26 mouse cellular contexts compared by ENCODE assay signal in the genomic region with DNA sequence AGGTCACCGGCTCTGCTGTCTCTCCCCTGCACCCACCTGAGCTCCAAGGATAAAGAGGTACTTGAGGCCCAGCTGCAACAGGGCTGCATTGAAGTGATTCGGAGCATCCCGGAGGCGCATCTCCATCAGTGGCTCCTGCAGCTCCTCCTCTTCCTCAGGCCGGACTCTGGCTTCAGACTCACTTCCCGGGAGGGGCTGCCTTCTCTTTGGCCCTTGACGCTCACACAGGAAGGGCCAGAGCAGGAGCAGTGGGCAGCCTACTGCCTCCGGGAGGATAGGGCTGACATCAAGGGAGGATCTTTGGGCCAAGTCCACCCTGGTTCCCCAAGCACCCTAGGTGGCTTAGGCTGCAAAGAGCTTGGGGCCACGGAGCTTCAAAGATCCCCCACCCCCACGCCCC. TPM values are rescaled to one million over a fixed set of nuclear protein-coding genes. Genes with fewer than 3 reads are reported as not detected.
A peak's percentile ranks its signal among the peaks of the same experiment; 100 is the strongest.
DNase-seq lines count a peak whose midpoint lies in the region; ATAC-seq lines count a peak whose summit lies in the region.
"Had no signal": no experiment of that assay in that cellular context is flagged by ENCODE, and none has a peak within 500 bp of the region (broad histone marks: within the 10 kb centered on the region; RNA-seq: fewer than 3 reads in every experiment).

No protein-coding gene starts in this region.

- no peak overlapping the region for H3K4me3 ChIP-seq in midbrain, embryonic 11.5 days (ENCODE audit: low read depth, low read length)
- no peak overlapping the region for H3K4me3 ChIP-seq in midbrain, embryonic 13.5 days (replicated peaks)
- no peak overlapping the region for H3K4me3 ChIP-seq in ES-E14 (ENCODE audit: insufficient read depth in 1 of 2, low read depth in 1 of 2, low read length in 2 of 2, poor library complexity in 1 of 2, severe bottlenecking in 1 of 2)
- no peak overlapping the region for H3K4me3 ChIP-seq in intestine, embryonic 16.5 days (ENCODE audit: low read length)
- no peak overlapping the region for H3K4me3 ChIP-seq in forebrain, embryonic 12.5 days (replicated peaks)
- H3K4me3 ChIP-seq: embryonic facial prominence, embryonic 10.5 days; embryonic facial prominence, embryonic 13.5 days; forebrain, embryonic 13.5 days; heart, embryonic 10.5 days; heart, embryonic 13.5 days; hindbrain, embryonic 12.5 days; hindbrain, embryonic 15.5 days had no signal

- no peak overlapping the region for H3K27ac ChIP-seq in midbrain, embryonic 11.5 days (ENCODE audit: low read depth, low read length)
- H3K27ac ChIP-seq in midbrain, embryonic 13.5 days = no peak overlapping the region
- no peak overlapping the region for H3K27ac ChIP-seq in ES-E14 (ENCODE audit: insufficient read depth, low read depth, low read length, poor library complexity, severe bottlenecking)
- H3K27ac ChIP-seq in intestine, embryonic 16.5 days (ENCODE audit: low read length) = no peak overlapping the region
- H3K27ac ChIP-seq in forebrain, embryonic 12.5 days = no peak overlapping the region
- H3K27ac ChIP-seq: embryonic facial prominence, embryonic 10.5 days; embryonic facial prominence, embryonic 13.5 days; forebrain, embryonic 13.5 days; heart, embryonic 10.5 days; heart, embryonic 13.5 days; hindbrain, embryonic 12.5 days; hindbrain, embryonic 15.5 days had no signal

- no peak overlapping the region for H3K9ac ChIP-seq in midbrain, embryonic 11.5 days (ENCODE audit: low read length)
- H3K9ac ChIP-seq in midbrain, embryonic 13.5 days (replicated peaks) = no peak overlapping the region
- peak overlapping the region; percentile 21; the same call in 1 of the 2 replicates for H3K9ac ChIP-seq in ES-E14 (ENCODE audit: insufficient read depth, low read depth, low read length, poor library complexity, severe bottlenecking)
- no peak overlapping the region for H3K9ac ChIP-seq in intestine, embryonic 16.5 days (ENCODE audit: low read depth, low read length)
- no peak overlapping the region for H3K9ac ChIP-seq in forebrain, embryonic 12.5 days
- H3K9ac ChIP-seq: embryonic facial prominence, embryonic 13.5 days; forebrain, embryonic 13.5 days; heart, embryonic 13.5 days; hindbrain, embryonic 12.5 days; hindbrain, embryonic 15.5 days had no signal

- no peak for ATAC-seq in midbrain, embryonic 11.5 days (ENCODE audit: low FRiP score)
- no peak for ATAC-seq in midbrain, embryonic 13.5 days
- ATAC-seq in intestine, embryonic 16.5 days = no peak
- no peak for ATAC-seq in forebrain, embryonic 12.5 days (ENCODE audit: low FRiP score)
- ATAC-seq: forebrain, embryonic 13.5 days; forebrain, embryonic 16.5 days; Patski had no signal

- H3K36me3 ChIP-seq in midbrain, embryonic 11.5 days (ENCODE audit: control insufficient read depth, insufficient read depth, low read length) = peaks cover 18% of the 10 kb centered on the region
- peaks cover 74% of the 10 kb centered on the region for H3K36me3 ChIP-seq in midbrain, embryonic 13.5 days
- peaks cover 38% of the 10 kb centered on the region for H3K36me3 ChIP-seq in ES-E14 (ENCODE audit: control insufficient read depth, insufficient read depth, low read length, poor library complexity, severe bottlenecking)
- peaks cover 16% of the 10 kb centered on the region for H3K36me3 ChIP-seq in intestine, embryonic 16.5 days (ENCODE audit: control insufficient read depth, insufficient read depth, low read length)
- peaks cover 74% of the 10 kb centered on the region for H3K36me3 ChIP-seq in forebrain, embryonic 12.5 days (replicated peaks)

- 91% methylated on average over 10 of the region's 10 CpGs for WGBS in midbrain, embryonic 11.5 days
- 93% methylated on average over 10 of the region's 10 CpGs for WGBS in midbrain, embryonic 13.5 days
- 93% methylated on average over 10 of the region's 10 CpGs for WGBS in intestine, embryonic 16.5 days
- WGBS in forebrain, embryonic 12.5 days = 94% methylated on average over 10 of the region's 10 CpGs

- no peaks in the 10 kb centered on the region for H3K27me3 ChIP-seq in midbrain, embryonic 11.5 days (ENCODE audit: control insufficient read depth, insufficient read depth, low read length)
- H3K27me3 ChIP-seq in midbrain, embryonic 13.5 days = no peaks in the 10 kb centered on the region
- H3K27me3 ChIP-seq in intestine, embryonic 16.5 days (replicated peaks; ENCODE audit: control insufficient read depth, insufficient read depth, low read length) = no peaks in the 10 kb centered on the region
- no peaks in the 10 kb centered on the region for H3K27me3 ChIP-seq in forebrain, embryonic 12.5 days
- H3K27me3 ChIP-seq: CH12.LX; embryonic facial prominence, embryonic 13.5 days; forebrain, embryonic 13.5 days; heart, embryonic 13.5 days; hindbrain, embryonic 12.5 days; hindbrain, embryonic 15.5 days; Patski had no signal

- in situ Hi-C loops in ES-E14 (cut with MboI; ENCODE audit: low sequenced_read_pairs in 2 of 2, unreplicated experiment in 2 of 2) = no loop called here

- H3K4me1 ChIP-seq in midbrain, embryonic 11.5 days (ENCODE audit: control insufficient read depth, insufficient read depth, low read length) = 0 out of 2 replicates have a peak, but pooled peaks cover under 1% of the 10 kb centered on the region
- H3K4me1 ChIP-seq in midbrain, embryonic 13.5 days (replicated peaks) = peaks cover 10% of the 10 kb centered on the region
- peaks cover 0 to 14% of the 10 kb centered on the region in 2 experiments; a peak in 3 of 4 replicates for H3K4me1 ChIP-seq in ES-E14 (ENCODE audit: control insufficient read depth in 2 of 2, insufficient read depth in 2 of 2, low read length in 2 of 2, poor library complexity in 1 of 2)
- peaks cover 1% of the 10 kb centered on the region for H3K4me1 ChIP-seq in intestine, embryonic 16.5 days (ENCODE audit: control insufficient read depth, insufficient read depth, low read length)
- H3K4me1 ChIP-seq in forebrain, embryonic 12.5 days = peaks cover 4% of the 10 kb centered on the region; the same call in 1 of the 2 replicates
- H3K4me1 ChIP-seq: embryonic facial prominence, embryonic 10.5 days had no signal

- no peak overlapping the region for H3K4me2 ChIP-seq in midbrain, embryonic 11.5 days
- H3K4me2 ChIP-seq in midbrain, embryonic 13.5 days (replicated peaks) = no peak overlapping the region
- no peak overlapping the region for H3K4me2 ChIP-seq in intestine, embryonic 16.5 days (ENCODE audit: low read depth, low read length)
- H3K4me2 ChIP-seq in forebrain, embryonic 12.5 days = no peak overlapping the region
- H3K4me2 ChIP-seq: embryonic facial prominence, embryonic 13.5 days; forebrain, embryonic 13.5 days; heart, embryonic 13.5 days; hindbrain, embryonic 12.5 days; hindbrain, embryonic 15.5 days had no signal

- H3K9me3 ChIP-seq in midbrain, embryonic 11.5 days (ENCODE audit: control insufficient read depth, low read length) = no peaks in the 10 kb centered on the region
- H3K9me3 ChIP-seq in midbrain, embryonic 13.5 days = no peaks in the 10 kb centered on the region
- H3K9me3 ChIP-seq in ES-E14 (ENCODE audit: control insufficient read depth, insufficient read depth, low read depth, low read length) = no peaks in the 10 kb centered on the region
- H3K9me3 ChIP-seq in intestine, embryonic 16.5 days (ENCODE audit: control insufficient read depth, low read length) = no peaks in the 10 kb centered on the region
- H3K9me3 ChIP-seq in forebrain, embryonic 12.5 days = no peaks in the 10 kb centered on the region
- H3K9me3 ChIP-seq: embryonic facial prominence, embryonic 10.5 days; embryonic facial prominence, embryonic 13.5 days; forebrain, embryonic 13.5 days; heart, embryonic 10.5 days; heart, embryonic 13.5 days; hindbrain, embryonic 12.5 days; hindbrain, embryonic 15.5 days had no signal

- peak; percentile 94 for DNase-seq in heart, adult 11 months
- DNase-seq in heart, adult 8-10 months (ENCODE audit: low spot score) = no peak
- peak; percentile 51 for DNase-seq in midbrain, embryonic 11.5 days (ENCODE audit: low spot score, missing footprints)
- DNase-seq in ES-E14 (ENCODE audit: low read depth, low spot score) = no peak
- DNase-seq: adrenal gland, postnatal 10 days; adrenal gland, postnatal 36 days; B cell, adult 2 months; cerebellum, adult 18-20 months; cerebellum, adult 9-10 months; cerebellum, postnatal 25 days; embryo, embryonic 11 days; gastrocnemius, postnatal 10 days; gastrocnemius, postnatal 36 days had no signal

RNA-seq across cellular contexts. Expression of gene Pigo, which starts 6.4 kb away (rescaled TPM):
- 10 to 100 TPM; 19.6 to 27.4 (median 23.6) TPM for total RNA-seq in heart, adult 8-10 months (2022)
- 16.2 and 16.4 TPM in 2 replicates for polyA plus RNA-seq in midbrain, embryonic 11.5 days (2014; fragmentation: Nextera tagmentation; extraction: Ambion mirVana)
- polyA plus RNA-seq in midbrain, embryonic 13.5 days (2015; fragmentation: Nextera tagmentation; extraction: Ambion mirVana) = 25.3 and 29.9 TPM in 2 replicates
- total RNA-seq in ES-E14 (2012; rRNA removed) = 40.9 and 59.1 TPM in 2 replicates
- 29.6 and 30.3 TPM in 2 replicates for polyA plus RNA-seq in intestine, embryonic 16.5 days (2015; fragmentation: Nextera tagmentation; extraction: Ambion mirVana)
- 24.9 and 26.7 TPM in 2 replicates for polyA plus RNA-seq in forebrain, embryonic 12.5 days (2016; fragmentation: Nextera tagmentation; extraction: Ambion mirVana)

RNA-seq across cellular contexts. Expression of gene Fancg, which starts 8.9 kb away (rescaled TPM):
- 1 to 10 TPM; 1.7 to 2.8 (median 2.2) TPM for total RNA-seq in heart, adult 8-10 months (2022)
- 21.4 and 22.0 TPM in 2 replicates for polyA plus RNA-seq in midbrain, embryonic 11.5 days (2014; fragmentation: Nextera tagmentation; extraction: Ambion mirVana)
- 17.0 and 18.7 TPM in 2 replicates for polyA plus RNA-seq in midbrain, embryonic 13.5 days (2015; fragmentation: Nextera tagmentation; extraction: Ambion mirVana)
- total RNA-seq in ES-E14 (2012; rRNA removed) = 13.0 and 16.9 TPM in 2 replicates
- polyA plus RNA-seq in intestine, embryonic 16.5 days (2015; fragmentation: Nextera tagmentation; extraction: Ambion mirVana) = 16.1 and 16.2 TPM in 2 replicates
- polyA plus RNA-seq in forebrain, embryonic 12.5 days (2016; fragmentation: Nextera tagmentation; extraction: Ambion mirVana) = 21.6 and 26.7 TPM in 2 replicates

RNA-seq across cellular contexts. Expression of gene Stoml2, which starts 12.3 kb away (rescaled TPM):
- total RNA-seq in heart, adult 8-10 months (2022) = 100 to 1,000 TPM; 104 to 110 (median 108) TPM
- 365 TPM in 2 replicates for polyA plus RNA-seq in midbrain, embryonic 11.5 days (2014; fragmentation: Nextera tagmentation; extraction: Ambion mirVana)
- 245 and 253 TPM in 2 replicates for polyA plus RNA-seq in midbrain, embryonic 13.5 days (2015; fragmentation: Nextera tagmentation; extraction: Ambion mirVana)
- total RNA-seq in ES-E14 (2012; rRNA removed) = 245 and 279 TPM in 2 replicates
- 306 and 324 TPM in 2 replicates for polyA plus RNA-seq in intestine, embryonic 16.5 days (2015; fragmentation: Nextera tagmentation; extraction: Ambion mirVana)
- polyA plus RNA-seq in forebrain, embryonic 12.5 days (2016; fragmentation: Nextera tagmentation; extraction: Ambion mirVana) = 308 and 324 TPM in 2 replicates

RNA-seq across cellular contexts. Expression of gene Vcp, which starts 18.9 kb away (rescaled TPM):
- 100 to 1,000 TPM; 255 to 280 (median 263) TPM for total RNA-seq in heart, adult 8-10 months (2022)
- 635 and 667 TPM in 2 replicates for polyA plus RNA-seq in midbrain, embryonic 11.5 days (2014; fragmentation: Nextera tagmentation; extraction: Ambion mirVana)
- polyA plus RNA-seq in midbrain, embryonic 13.5 days (2015; fragmentation: Nextera tagmentation; extraction: Ambion mirVana) = 560 and 579 TPM in 2 replicates
- 155 and 267 TPM in 2 replicates for total RNA-seq in ES-E14 (2012; rRNA removed)
- polyA plus RNA-seq in intestine, embryonic 16.5 days (2015; fragmentation: Nextera tagmentation; extraction: Ambion mirVana) = 448 and 464 TPM in 2 replicates
- 640 and 653 TPM in 2 replicates for polyA plus RNA-seq in forebrain, embryonic 12.5 days (2016; fragmentation: Nextera tagmentation; extraction: Ambion mirVana)

RNA-seq across cellular contexts. Expression of gene Fam214b, which starts 26.8 kb away (rescaled TPM):
- total RNA-seq in heart, adult 8-10 months (2022) = 10 to 100 TPM; 25.7 to 34.1 (median 30.1) TPM
- 23.3 and 24.4 TPM in 2 replicates for polyA plus RNA-seq in midbrain, embryonic 11.5 days (2014; fragmentation: Nextera tagmentation; extraction: Ambion mirVana)
- polyA plus RNA-seq in midbrain, embryonic 13.5 days (2015; fragmentation: Nextera tagmentation; extraction: Ambion mirVana) = 45.4 and 55.2 TPM in 2 replicates
- total RNA-seq in ES-E14 (2012; rRNA removed) = 8.2 and 11.9 TPM in 2 replicates
- polyA plus RNA-seq in intestine, embryonic 16.5 days (2015; fragmentation: Nextera tagmentation; extraction: Ambion mirVana) = 6.7 and 8.6 TPM in 2 replicates
- 40.3 and 40.6 TPM in 2 replicates for polyA plus RNA-seq in forebrain, embryonic 12.5 days (2016; fragmentation: Nextera tagmentation; extraction: Ambion mirVana)

Comparison
In these comparisons a context has a peak if more than half of its experiments do, and no peak if none do; other contexts are left out.
1. DNase-seq: peak in heart, adult 11 months (single experiment) and midbrain, embryonic 11.5 days (single experiment); none in heart, adult 8-10 months (single experiment) and ES-E14 (single experiment).